ENCODE assay signal across 24 mouse cellular contexts in genomic region chr1:52422137-52422536, GRCm38 (mm10).
DNase-seq lines count a peak whose midpoint lies in the region; ATAC-seq lines count a peak whose summit lies in the region.
"Had no signal": no experiment of that assay in that cellular context is flagged by ENCODE, and none has a peak within 500 bp of the region (broad histone marks: within the 10 kb centered on the region; RNA-seq: fewer than 3 reads in every experiment).

No protein-coding gene starts in this region.

- H3K9ac ChIP-seq in heart, embryonic 13.5 days = no peak overlapping the region
- H3K9ac ChIP-seq: embryonic facial prominence, embryonic 12.5 days; forebrain, embryonic 15.5 days; liver, embryonic 12.5 days; midbrain, embryonic 12.5 days; neural tube, embryonic 12.5 days had no signal

- intact Hi-C loops in heart, postnatal 25 days (cut with DNase I) = no loop called here
- intact Hi-C loops in left cerebral cortex, postnatal 4 days (cut with DNase I) = no loop called here
- intact Hi-C loops in left cerebral cortex, postnatal 14 days (cut with DNase I) = no loop called here

- H3K36me3 ChIP-seq in heart, embryonic 10.5 days = no peaks in the 10 kb centered on the region
- no peaks in the 10 kb centered on the region for H3K36me3 ChIP-seq in heart, embryonic 13.5 days
- H3K36me3 ChIP-seq: embryonic facial prominence, embryonic 12.5 days; forebrain, embryonic 15.5 days; liver, embryonic 12.5 days; midbrain, embryonic 12.5 days; neural tube, embryonic 12.5 days had no signal

- no peak overlapping the region for H3K4me3 ChIP-seq in heart, embryonic 10.5 days
- no peak overlapping the region for H3K4me3 ChIP-seq in heart, embryonic 13.5 days
- H3K4me3 ChIP-seq: embryonic facial prominence, embryonic 12.5 days; erythroblast, embryonic 14.5 days; forebrain, embryonic 15.5 days; left cerebral cortex, adult 2 months; liver, embryonic 12.5 days; midbrain, embryonic 12.5 days; neural tube, embryonic 12.5 days had no signal

- 19% methylated on average over 3 of the region's 3 CpGs for WGBS in heart, embryonic 10.5 days
- WGBS in heart, embryonic 13.5 days = 16% methylated on average over 3 of the region's 3 CpGs

- DNase-seq in heart, adult 11 months = peak; percentile 97
- no peak for DNase-seq in heart, embryonic 10.5 days (ENCODE audit: low spot score)
- peak; percentile 12 for DNase-seq in adipocyte (ENCODE audit: low spot score)
- DNase-seq in heart, postnatal 25 days (ENCODE audit: low spot score) = peak; percentile 37
- DNase-seq in left cerebral cortex, postnatal 4 days = no peak
- DNase-seq in left cerebral cortex, postnatal 14 days (ENCODE audit: low spot score in 2 of 2) = no peak
- DNase-seq: adrenal gland, postnatal 14 days; cerebellum, adult 9-11 months; gastrocnemius, postnatal 25 days; kidney, adult 18-20 months; kidney, postnatal 4 days; layer of hippocampus, adult 9-11 months; thymus, postnatal 14 days had no signal

- H3K27me3 ChIP-seq in heart, embryonic 10.5 days (ENCODE audit: insufficient read depth, poor library complexity, severe bottlenecking) = no peaks in the 10 kb centered on the region
- no peaks in the 10 kb centered on the region for H3K27me3 ChIP-seq in heart, embryonic 13.5 days (replicated peaks)
- H3K27me3 ChIP-seq: embryonic facial prominence, embryonic 12.5 days; forebrain, embryonic 15.5 days; liver, embryonic 12.5 days; midbrain, embryonic 12.5 days; neural tube, embryonic 12.5 days; Patski had no signal

- no peaks in the 10 kb centered on the region for H3K9me3 ChIP-seq in heart, embryonic 10.5 days
- no peaks in the 10 kb centered on the region for H3K9me3 ChIP-seq in heart, embryonic 13.5 days
- H3K9me3 ChIP-seq: embryonic facial prominence, embryonic 12.5 days; forebrain, embryonic 15.5 days; liver, embryonic 12.5 days; midbrain, embryonic 12.5 days; neural tube, embryonic 12.5 days had no signal

- H3K4me1 ChIP-seq in heart, embryonic 10.5 days = peaks cover 8% of the 10 kb centered on the region; the same call in 1 of the 2 replicates
- H3K4me1 ChIP-seq in heart, embryonic 13.5 days = peaks cover 18% of the 10 kb centered on the region
- H3K4me1 ChIP-seq: embryonic facial prominence, embryonic 12.5 days; forebrain, embryonic 15.5 days; liver, embryonic 12.5 days; midbrain, embryonic 12.5 days; neural tube, embryonic 12.5 days had no signal

- no peak overlapping the region for H3K4me2 ChIP-seq in heart, embryonic 13.5 days
- H3K4me2 ChIP-seq: embryonic facial prominence, embryonic 12.5 days; forebrain, embryonic 15.5 days; liver, embryonic 12.5 days; midbrain, embryonic 12.5 days; neural tube, embryonic 12.5 days had no signal

- no peak for ATAC-seq in heart, embryonic 13.5 days (ENCODE audit: extremely low read depth, insufficient number of reproducible peaks, low FRiP score, low TSS enrichment)
- ATAC-seq in inflammation-experienced regulatory T-cells, adult 6 months = no peak
- ATAC-seq: forebrain, embryonic 15.5 days; liver, embryonic 12.5 days; Patski had no signal

- no peak overlapping the region for H3K27ac ChIP-seq in heart, embryonic 10.5 days
- peak overlapping the region; percentile 37 for H3K27ac ChIP-seq in heart, embryonic 13.5 days (replicated peaks)
- H3K27ac ChIP-seq: embryonic facial prominence, embryonic 12.5 days; forebrain, embryonic 15.5 days; left cerebral cortex, adult 2 months; liver, embryonic 12.5 days; macrophage; midbrain, embryonic 12.5 days; neural tube, embryonic 12.5 days had no signal

Comparison
In these comparisons a context has a peak if more than half of its experiments do, and no peak if none do; other contexts are left out.
1. DNase-seq: peak in heart, adult 11 months (single experiment), adipocyte (single experiment) and heart, postnatal 25 days (single experiment); none in heart, embryonic 10.5 days (single experiment), left cerebral cortex, postnatal 4 days (single experiment) and left cerebral cortex, postnatal 14 days (0 of 2).